Mouse (Mus musculus) large intestine, adult 2 months (tissue): ENCODE results near the gene Tacc3. TPM values are rescaled to one million over a fixed set of nuclear protein-coding genes. Genes with fewer than 3 reads are reported as not detected.

Experiments used
- DNase-seq: peaks from one replicate; pipeline ENCODE4 v3.0.0-alpha.2; 2012; ENCODE audit warnings: low read depth, low spot score
- WGBS: fragments of 180-500 bp; shearing (Covaris S2); methylation state at CpG from one replicate; pipeline ENCODE4 v1.1.7; 2018; 5-methylcytosine and 5-hydroxymethylcytosine counted together
- polyA plus RNA-seq: library from polyadenylated mRNA; depleted of rRNA; stranded (reverse); fragments of >200 nt; gene quantifications from 2 replicates; pipeline ENCODE4 v1.2.3, GENCODE M21; 2012

Tacc3 gene
- polyA plus RNA-seq, 1 experiment, result 28.5 TPM

DNA sequence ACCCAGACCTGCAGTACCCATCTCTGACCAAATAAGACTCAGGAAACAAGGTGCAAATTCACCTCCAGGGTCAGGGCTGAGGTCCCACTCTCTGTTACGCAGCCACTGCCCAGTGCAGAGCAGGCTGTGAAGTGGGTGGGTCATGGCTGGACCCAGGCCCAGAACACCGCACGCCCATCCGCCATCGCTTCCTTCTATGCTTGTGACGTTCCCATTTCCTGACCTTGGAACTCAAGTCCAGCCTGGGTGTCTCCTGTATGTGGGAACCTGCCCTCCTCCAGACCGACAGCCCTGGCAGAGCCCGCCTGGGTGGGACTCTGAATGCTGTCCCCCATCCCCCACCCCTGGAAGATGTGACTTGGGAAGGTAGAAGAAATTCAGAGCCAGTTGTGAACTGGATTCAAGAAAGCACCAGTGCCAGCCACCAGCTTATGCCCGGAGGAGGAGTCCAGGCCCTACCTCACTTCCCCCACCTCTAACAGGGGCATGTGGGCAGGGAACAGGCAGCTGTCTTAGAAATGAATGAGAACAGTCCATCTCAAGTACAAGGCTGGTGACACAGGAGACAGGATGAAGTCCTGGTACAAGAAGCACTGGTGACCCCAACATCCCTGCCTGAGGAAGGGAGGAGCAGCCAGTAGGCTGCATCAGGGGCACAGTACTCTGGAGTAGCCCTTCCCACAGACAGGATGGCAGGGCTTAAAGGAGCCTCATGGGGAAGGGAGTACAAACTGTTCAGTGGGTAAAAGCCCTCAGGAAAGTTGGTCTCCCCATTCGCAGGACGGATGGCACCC lies 32.1 kb downstream of the Tacc3 start:
- 63% methylated on average over 11 of the region's 11 CpGs for WGBS
- no peak for DNase-seq

DNA sequence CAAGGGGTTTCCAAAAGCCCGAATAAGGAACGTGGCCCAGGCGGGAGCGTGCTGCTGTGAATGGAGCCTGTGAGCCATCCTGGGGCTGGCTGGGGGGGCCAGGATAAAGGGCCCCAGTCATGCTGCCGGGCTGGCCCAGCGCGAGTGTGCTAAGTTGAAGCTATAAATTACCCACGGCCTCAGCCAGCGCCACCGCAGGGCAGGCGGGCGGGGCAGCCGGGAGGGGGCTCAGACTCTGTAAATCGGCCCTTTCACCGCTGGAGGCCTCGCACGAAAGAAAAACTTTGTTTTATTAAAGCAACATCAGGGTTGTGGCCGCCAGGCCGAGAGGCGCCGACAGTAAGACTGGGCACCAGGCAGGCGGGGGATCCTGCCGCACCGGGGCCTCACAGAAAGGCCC lies 34.5 kb downstream of the Tacc3 start:
- 10% methylated on average over 24 of the region's 24 CpGs for WGBS
- DNase-seq, result no peak

GRCm38 (mm10) chr5:33694461-33694847 lies 36.5 kb downstream of the Tacc3 start:
- WGBS, result 74% methylated on average over 9 of the region's 9 CpGs
- DNase-seq, result no peak

- DNase-seq, result no peak
- WGBS, result 3% methylated on average over 70 of the region's 71 CpGs
Measured at GRCm38 (mm10) chr5:33694848-33695717, 37.2 kb downstream of the Tacc3 start.

GRCm38 (mm10) chr5:33695718-33696121 lies 37.8 kb downstream of the Tacc3 start:
- no peak for DNase-seq

DNA sequence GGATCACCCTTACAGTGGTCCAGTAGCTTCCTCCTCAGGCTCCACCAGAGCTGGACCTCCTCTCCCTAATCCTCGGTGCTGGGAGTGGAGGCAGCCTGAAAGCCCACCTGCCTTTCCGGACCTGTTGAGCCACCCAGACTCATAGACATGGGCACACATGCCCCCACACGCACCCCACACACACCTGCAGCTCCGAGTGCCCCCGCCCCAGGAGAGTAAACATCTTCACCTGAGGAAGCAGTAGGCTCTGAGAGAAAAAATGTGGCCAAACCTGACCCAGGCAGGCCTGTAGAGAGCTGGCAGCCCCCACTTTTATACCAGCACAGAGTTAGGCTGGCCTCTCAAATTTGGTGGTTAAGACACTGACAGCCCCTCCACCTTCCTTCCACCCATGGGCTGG lies 38.5 kb downstream of the Tacc3 start:
- DNase-seq, result no peak

More at GRCm38 (mm10) chr5:33695718-33696121, 37.8 kb downstream of the Tacc3 start:
- 10% methylated on average over 24 of the region's 24 CpGs for WGBS

DNA sequence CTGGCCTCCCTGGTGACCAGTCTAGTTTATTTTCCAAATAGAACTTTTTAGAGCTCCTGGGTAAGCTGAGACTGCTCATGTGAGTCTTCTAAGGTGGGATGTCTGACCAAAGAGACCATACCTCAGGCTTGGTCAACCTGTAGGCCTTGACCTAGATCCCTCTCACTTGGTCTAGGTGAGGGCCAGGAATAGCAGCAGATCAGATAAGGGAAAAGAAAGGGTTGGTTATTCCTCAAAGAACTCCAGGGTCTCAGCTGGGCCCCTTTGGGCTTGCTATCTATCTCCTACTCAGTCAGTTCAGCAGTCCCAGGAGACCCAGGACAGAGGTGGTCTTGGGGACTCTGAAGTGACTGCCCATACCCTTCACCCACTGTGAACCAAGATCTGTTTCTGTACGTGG lies 39.6 kb downstream of the Tacc3 start:
- 90% methylated on average over 1 of the region's 1 CpGs for WGBS
- DNase-seq, result no peak

More for the DNA sequence above, 38.5 kb downstream of the Tacc3 start:
- 44% methylated on average over 5 of the region's 5 CpGs for WGBS

- WGBS, result 58% methylated on average over 13 of the region's 13 CpGs
- no peak for DNase-seq
Measured at GRCm38 (mm10) chr5:33697947-33698512, 40.1 kb downstream of the Tacc3 start.

DNA sequence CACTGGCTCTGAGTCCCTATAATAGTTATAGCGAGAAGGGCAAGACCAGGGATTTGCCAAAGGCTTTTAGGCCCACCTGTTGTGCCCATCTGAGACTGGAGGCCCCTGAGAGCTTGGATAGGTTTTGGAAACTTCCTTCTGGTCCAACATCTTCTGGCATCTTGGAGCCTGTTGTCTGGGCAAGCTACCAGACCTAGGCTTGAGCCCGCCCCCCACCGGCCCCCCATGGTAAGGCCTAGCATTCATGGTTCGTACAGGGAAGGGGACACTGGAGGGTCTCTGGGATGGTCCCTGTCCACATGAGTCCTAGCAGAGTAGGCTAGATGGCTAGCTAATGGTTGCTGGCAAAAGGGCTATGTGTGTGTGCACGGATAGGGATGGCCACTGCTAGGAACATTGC lies 40.7 kb downstream of the Tacc3 start:
- DNase-seq, result no peak
- WGBS, result 97% methylated on average over 5 of the region's 5 CpGs

DNA sequence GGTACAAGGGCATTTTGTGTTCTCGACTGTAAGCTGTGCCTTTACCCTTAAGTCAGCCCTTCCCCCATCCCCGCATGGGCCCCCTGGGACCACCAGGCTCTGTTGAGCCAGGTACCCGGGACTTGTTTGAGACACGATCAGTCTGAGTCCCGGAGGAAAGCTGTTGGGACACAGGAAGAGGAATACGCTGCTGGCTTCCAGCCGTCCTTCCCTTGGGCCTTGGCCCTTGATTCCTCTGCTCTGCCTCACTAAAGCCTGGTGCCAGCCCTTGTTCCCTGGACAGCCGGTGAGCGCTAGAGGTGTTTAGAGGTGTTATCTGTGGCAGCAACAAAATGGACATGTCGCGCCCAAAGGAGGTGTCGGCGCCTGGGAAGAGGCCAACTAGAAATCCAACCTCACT lies 42.1 kb downstream of the Tacc3 start:
- 44% methylated on average over 13 of the region's 13 CpGs for WGBS

GRCm38 (mm10) chr5:33701832-33702231 lies 43.9 kb downstream of the Tacc3 start:
- no peak for DNase-seq
- 83% methylated on average over 11 of the region's 11 CpGs for WGBS

More for the DNA sequence above, 42.1 kb downstream of the Tacc3 start:
- no peak for DNase-seq

DNA sequence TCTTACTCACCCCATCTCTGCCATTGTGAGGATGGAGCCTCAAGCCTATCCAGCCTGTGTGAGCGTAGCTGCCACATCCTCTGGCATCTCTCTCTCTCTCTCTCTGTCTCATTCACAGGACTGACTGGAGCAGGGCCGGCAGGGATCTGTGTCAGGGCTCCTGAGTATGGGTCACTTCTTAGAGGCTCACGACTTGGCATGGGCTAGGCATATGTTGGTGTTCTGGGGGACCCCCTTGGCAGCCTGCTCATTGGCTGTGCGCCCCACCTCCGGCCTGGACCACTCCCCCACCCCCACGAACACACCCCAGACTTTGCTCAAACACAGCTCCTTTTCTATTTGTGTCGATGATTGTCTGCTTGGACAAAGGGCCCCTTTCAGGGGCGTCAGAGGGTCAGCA lies 46.1 kb downstream of the Tacc3 start:
- WGBS, result 79% methylated on average over 8 of the region's 8 CpGs
- DNase-seq, result no peak

DNA sequence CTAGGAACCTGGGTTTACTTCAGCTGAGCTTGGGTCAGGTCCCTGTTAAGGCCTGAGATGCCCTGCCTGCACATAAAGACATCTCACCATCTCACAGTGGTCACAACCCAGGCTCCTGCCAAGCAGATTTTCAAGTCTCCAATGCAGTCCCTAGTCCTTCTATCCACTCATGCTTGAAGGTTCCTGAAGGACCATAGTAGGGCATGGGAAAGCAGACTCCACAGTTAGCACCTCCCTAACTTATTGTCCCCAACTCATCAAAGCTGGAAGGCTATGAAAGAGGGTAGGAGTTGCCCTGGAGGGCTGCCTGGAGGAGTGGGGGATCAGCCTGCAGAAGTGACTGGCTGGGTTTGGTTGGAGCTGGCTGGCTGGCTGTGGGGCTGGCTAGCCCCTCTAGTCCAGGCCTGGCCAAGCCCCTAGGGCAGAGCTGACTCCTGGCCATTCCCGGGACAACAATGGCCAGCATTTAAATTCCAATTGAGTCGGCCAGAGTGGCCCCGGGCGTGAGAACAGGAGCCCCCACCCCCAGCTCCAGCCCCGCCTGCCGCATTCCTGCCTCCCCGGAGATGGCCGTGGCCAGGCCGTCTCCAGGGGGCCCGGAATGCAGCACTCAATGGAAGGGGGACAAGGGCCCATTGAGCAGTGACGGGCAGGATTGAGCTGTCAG lies 47.1 kb downstream of the Tacc3 start:
- WGBS, result 75% methylated on average over 11 of the region's 11 CpGs
- DNase-seq, result no peak

DNA sequence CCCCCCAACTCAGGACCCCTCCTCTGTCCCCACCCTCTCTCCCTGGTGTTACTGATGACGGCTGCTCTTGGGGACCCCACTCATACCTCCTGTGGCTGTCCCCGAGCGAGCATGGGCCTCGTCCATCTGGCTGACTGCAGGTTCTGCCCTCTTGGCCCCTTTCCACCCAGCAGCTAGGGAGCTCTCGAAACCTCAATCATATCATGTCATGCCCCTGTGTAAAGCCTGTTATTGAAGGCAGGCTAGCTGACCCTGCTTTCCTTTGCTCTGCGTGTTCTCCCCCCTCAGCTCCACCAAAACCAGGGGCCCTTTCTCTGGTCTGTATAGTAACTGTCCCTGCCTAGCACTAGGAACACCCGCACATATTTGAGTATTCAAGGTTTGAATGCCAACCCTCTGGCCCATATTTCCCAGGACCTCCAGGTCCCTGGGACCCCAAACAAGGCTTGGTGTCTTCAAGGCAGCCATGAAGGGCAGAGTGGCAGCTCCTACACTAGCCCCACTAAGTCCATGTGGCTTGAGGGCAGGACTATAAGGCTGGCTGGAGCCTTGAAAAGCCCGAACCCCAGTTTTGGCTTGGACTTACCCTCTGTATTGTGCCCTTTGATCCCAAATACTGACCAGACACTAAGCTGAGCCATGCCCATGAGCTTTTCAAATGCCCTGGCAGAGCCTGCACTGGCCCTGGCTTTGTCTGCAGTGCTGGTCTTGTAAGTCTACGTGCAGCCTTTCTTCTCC lies 47.9 kb downstream of the Tacc3 start:
- no peak for DNase-seq
- 75% methylated on average over 9 of the region's 9 CpGs for WGBS

DNA sequence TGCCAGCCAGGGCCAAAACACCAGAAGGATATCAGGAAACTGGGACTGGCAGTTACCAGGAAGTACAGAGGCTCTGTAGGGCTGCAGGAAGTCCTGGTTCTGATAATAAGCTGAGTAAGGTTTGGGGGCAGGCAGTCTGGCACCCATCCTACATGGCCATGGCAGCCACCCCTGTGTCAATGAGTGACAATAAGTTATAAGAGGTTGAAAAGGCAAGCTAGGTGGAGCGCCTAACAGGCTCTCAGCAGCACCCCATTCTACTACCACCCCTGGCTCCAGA lies 48.4 kb downstream of the Tacc3 start:
- DNase-seq, result no peak
- WGBS, result 91% methylated on average over 1 of the region's 1 CpGs

DNA sequence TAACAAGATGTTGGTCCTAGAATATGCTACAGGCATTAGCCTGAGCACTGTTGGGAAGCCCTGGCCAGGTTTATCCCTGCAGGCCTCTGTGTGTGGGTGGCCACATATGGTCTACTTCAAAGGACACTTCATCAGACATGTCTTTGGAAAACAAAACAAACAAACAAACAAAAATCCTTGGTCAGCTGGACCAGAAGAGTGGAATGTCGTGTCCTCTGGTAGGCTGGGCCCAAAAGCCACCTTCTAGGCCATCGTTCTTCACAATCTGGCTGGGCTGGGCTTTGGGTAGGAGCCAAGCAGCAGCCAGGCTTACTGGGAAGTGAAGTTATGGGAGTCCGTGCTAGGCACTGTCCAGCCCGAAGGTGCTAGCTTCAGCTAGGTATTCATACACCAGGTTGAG lies 49.2 kb downstream of the Tacc3 start:
- DNase-seq, result no peak

GRCm38 (mm10) chr5:33709037-33709436 lies 51.1 kb downstream of the Tacc3 start:
- 73% methylated on average over 2 of the region's 2 CpGs for WGBS
- no peak for DNase-seq

More for the DNA sequence above, 49.2 kb downstream of the Tacc3 start:
- 15% methylated on average over 4 of the region's 4 CpGs for WGBS

- DNase-seq, result no peak
- 28% methylated on average over 2 of the region's 2 CpGs for WGBS
Measured at GRCm38 (mm10) chr5:33712550-33712949, 54.6 kb downstream of the Tacc3 start.

GRCm38 (mm10) chr5:33715182-33715581 lies 57.3 kb downstream of the Tacc3 start:
- WGBS, result 73% methylated on average over 2 of the region's 2 CpGs
- no peak for DNase-seq
